8 mouse cellular contexts compared by ENCODE assay signal in the genomic region with DNA sequence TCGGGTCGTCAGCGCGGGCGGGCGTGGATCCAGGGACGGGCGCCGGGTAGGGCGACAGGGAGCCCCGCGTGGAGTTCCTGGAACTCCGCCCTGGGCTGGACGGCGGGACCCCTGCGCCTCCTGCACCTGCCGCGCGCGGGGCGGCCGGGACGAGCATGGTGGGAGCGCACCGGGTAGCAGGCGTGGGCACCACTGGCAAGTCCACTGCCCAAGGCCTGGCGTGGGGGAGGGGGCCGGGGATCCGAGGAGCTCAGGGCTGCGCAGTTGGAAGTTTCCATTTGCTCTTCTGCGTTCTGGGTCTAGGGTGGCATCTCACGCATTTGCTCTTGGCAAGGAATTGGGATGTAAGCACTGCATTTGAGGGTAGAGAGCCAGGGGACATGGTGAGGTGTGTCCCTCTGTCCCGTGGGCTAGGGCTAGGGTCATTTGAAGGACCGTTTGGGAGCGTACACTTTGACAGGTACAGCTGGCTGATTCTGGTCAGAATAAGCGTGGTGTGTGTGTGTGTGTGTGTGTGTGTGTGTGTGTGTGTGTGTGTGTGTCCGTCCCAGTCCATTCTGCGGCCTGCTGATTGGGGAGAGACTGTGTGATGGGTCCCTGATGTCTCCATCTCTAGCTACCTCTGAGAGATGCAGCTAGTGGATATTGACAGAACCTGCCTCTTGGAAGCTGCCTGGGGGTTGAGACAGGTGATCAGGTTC. TPM values are rescaled to one million over a fixed set of nuclear protein-coding genes. Genes with fewer than 3 reads are reported as not detected.
A peak's percentile ranks its signal among the peaks of the same experiment; 100 is the strongest.
DNase-seq lines count a peak whose midpoint lies in the region; ATAC-seq and TF ChIP-seq lines count a peak whose summit lies in the region.

No protein-coding gene starts in this region.

- 9% methylated on average over 38 of the region's 38 CpGs for WGBS in lung, adult 2 months
- 13% methylated on average over 33 of the region's 38 CpGs for WGBS in embryonic facial prominence, embryonic 15.5 days
- 13% methylated on average over 38 of the region's 38 CpGs for WGBS in intestine, embryonic 15.5 days
- 14% methylated on average over 30 of the region's 38 CpGs for WGBS in stomach, postnatal 0 days

- peak; percentile 24; the same call in 1 of the 2 replicates for ATAC-seq in embryonic facial prominence, embryonic 15.5 days (ENCODE audit: insufficient number of reproducible peaks, low FRiP score, low TSS enrichment, low read depth)
- no peak for ATAC-seq in intestine, embryonic 15.5 days
- ATAC-seq in stomach, postnatal 0 days (ENCODE audit: low FRiP score, low TSS enrichment): peak; percentile 25; the same call in 1 of the 2 replicates

- H3K27me3 ChIP-seq in embryonic facial prominence, embryonic 15.5 days: peaks cover 41% of the 10 kb centered on the region
- peaks cover 49% of the 10 kb centered on the region for H3K27me3 ChIP-seq in intestine, embryonic 15.5 days (replicated peaks)
- H3K27me3 ChIP-seq in stomach, postnatal 0 days (ENCODE audit: control insufficient read depth, insufficient read depth, low read length): peaks cover 6% of the 10 kb centered on the region; the same call in 1 of the 2 replicates

- DNase-seq in lung, adult 2 months: peak; percentile 33
- no peak for DNase-seq in lung, postnatal 25 days (ENCODE audit: low spot score)
- peak; percentile 51 for DNase-seq in lung, postnatal 36 days
- no peak for DNase-seq in stomach, postnatal 0 days (ENCODE audit: low spot score)
- DNase-seq in kidney, adult 9 months: no peak
- no peak for DNase-seq in gastrocnemius, postnatal 25 days

- no peak for TF ChIP-seq EP300 in stomach, postnatal 0 days (optimal IDR thresholded peaks at IDR 0.05)

- H3K4me3 ChIP-seq in lung, adult 2 months (replicated peaks; ENCODE audit: extremely low read depth, low read depth, low read length): peak overlapping the region; percentile 53
- H3K4me3 ChIP-seq in embryonic facial prominence, embryonic 15.5 days (replicated peaks): peak overlapping the region; percentile 42
- H3K4me3 ChIP-seq in intestine, embryonic 15.5 days (replicated peaks): peak overlapping the region; percentile 40
- peak overlapping the region; percentile 35 for H3K4me3 ChIP-seq in stomach, postnatal 0 days (ENCODE audit: low read depth, low read length)

- H3K36me3 ChIP-seq in embryonic facial prominence, embryonic 15.5 days: no peaks in the 10 kb centered on the region
- H3K36me3 ChIP-seq in intestine, embryonic 15.5 days: no peaks in the 10 kb centered on the region
- H3K36me3 ChIP-seq in stomach, postnatal 0 days (ENCODE audit: control insufficient read depth, insufficient read depth, low read length): no peaks in the 10 kb centered on the region

- no peaks in the 10 kb centered on the region; the same call in none of the 2 replicates for H3K4me1 ChIP-seq in lung, adult 2 months (ENCODE audit: control insufficient read depth, insufficient read depth, low read length)
- H3K4me1 ChIP-seq in embryonic facial prominence, embryonic 15.5 days: peaks cover 9% of the 10 kb centered on the region
- H3K4me1 ChIP-seq in intestine, embryonic 15.5 days (replicated peaks): no peaks in the 10 kb centered on the region; the same call in 1 of the 2 replicates
- no peaks in the 10 kb centered on the region for H3K4me1 ChIP-seq in stomach, postnatal 0 days (replicated peaks; ENCODE audit: control insufficient read depth, insufficient read depth)

- TF ChIP-seq CTCF in lung, adult 2 months (IDR thresholded peaks at IDR 0.05; ENCODE audit: insufficient read depth, low read length): no peak
- TF ChIP-seq CTCF in stomach, postnatal 0 days (IDR thresholded peaks at IDR 0.05; ENCODE audit: low read depth): no peak

- no peaks in the 10 kb centered on the region for H3K9me3 ChIP-seq in embryonic facial prominence, embryonic 15.5 days (replicated peaks)
- no peaks in the 10 kb centered on the region for H3K9me3 ChIP-seq in intestine, embryonic 15.5 days
- H3K9me3 ChIP-seq in stomach, postnatal 0 days (ENCODE audit: control insufficient read depth, low read length): no peaks in the 10 kb centered on the region

- H3K4me2 ChIP-seq in embryonic facial prominence, embryonic 15.5 days (replicated peaks): peak overlapping the region; percentile 90
- peak overlapping the region; percentile 88 for H3K4me2 ChIP-seq in intestine, embryonic 15.5 days (replicated peaks)
- peak overlapping the region; percentile 59 for H3K4me2 ChIP-seq in stomach, postnatal 0 days (replicated peaks; ENCODE audit: low read depth)

- no peak overlapping the region for H3K27ac ChIP-seq in embryonic facial prominence, embryonic 15.5 days (replicated peaks)
- H3K27ac ChIP-seq in intestine, embryonic 15.5 days: no peak overlapping the region
- H3K27ac ChIP-seq in stomach, postnatal 0 days (replicated peaks): no peak overlapping the region

- no peak for TF ChIP-seq POLR2A in lung, adult 2 months (IDR thresholded peaks at IDR 0.05; ENCODE audit: borderline replicate concordance, extremely low read depth, low read depth, low read length)

- 0 out of 2 replicates have a peak overlapping the region, but pooled peaks have one; percentile 12 for H3K9ac ChIP-seq in embryonic facial prominence, embryonic 15.5 days
- peak overlapping the region; percentile 20; the same call in 1 of the 2 replicates for H3K9ac ChIP-seq in intestine, embryonic 15.5 days
- no peak overlapping the region for H3K9ac ChIP-seq in stomach, postnatal 0 days (ENCODE audit: low read length)

RNA-seq across cellular contexts. Expression of gene Rasgef1a, which starts 0.5 kb away (rescaled TPM):
- polyA plus RNA-seq in lung, adult 2 months (2012; rRNA removed): 50.3 and 57.1 TPM in 2 replicates
- 0.64 and 0.73 TPM in 2 replicates for polyA plus RNA-seq in embryonic facial prominence, embryonic 15.5 days (2015; fragmentation: Nextera tagmentation; extraction: Ambion mirVana)
- 0.13 and 0.33 TPM in 2 replicates for polyA plus RNA-seq in intestine, embryonic 15.5 days (2015; fragmentation: Nextera tagmentation; extraction: Ambion mirVana)
- polyA plus RNA-seq in stomach, postnatal 0 days (2015; fragmentation: Nextera tagmentation; extraction: Ambion mirVana): 0.13 and 0.19 TPM in 2 replicates
- under 1 TPM; 0.29 to 0.33 TPM for total RNA-seq in gastrocnemius, postnatal 25 days (2021)

Comparison
In these comparisons a context has a peak if more than half of its experiments do, and no peak if none do; other contexts are left out.
1. DNase-seq: peak in lung, adult 2 months (single experiment) and lung, postnatal 36 days (single experiment); none in lung, postnatal 25 days (single experiment), stomach, postnatal 0 days (single experiment), kidney, adult 9 months (single experiment) and gastrocnemius, postnatal 25 days (single experiment).
2. RNA of gene Rasgef1a, which starts 0.5 kb away (polyA plus RNA-seq): 50.3 to 57.1 TPM in lung, adult 2 months; 0.64 to 0.73 TPM in embryonic facial prominence, embryonic 15.5 days, 0.13 to 0.33 TPM in intestine, embryonic 15.5 days and 0.13 to 0.19 TPM in stomach, postnatal 0 days; every median in the first group is over 10 times any median in the second.
3. Peak in every context shown above with its lines, with median percentiles within 50 percentile points of each other: H3K4me3 ChIP-seq and H3K4me2 ChIP-seq.